Mouse (Mus musculus) layer of hippocampus, adult 8-10 months (tissue): ENCODE data around the gene Rsbn1l. TPM values are rescaled to one million over a fixed set of nuclear protein-coding genes. Genes with fewer than 3 reads are reported as not detected.
"Not testable (repeated sequence)": the region's sequence is repeated elsewhere in the genome, so short reads cannot be mapped to it uniquely, and the experiment has no call there.

Experiments
- DNase-seq, 2 experiments: peaks; one replicate each; pipeline ENCODE4 v3.0.0; 2022; ENCODE audit warnings: low spot score in 2 of 2
- total RNA-seq, 4 experiments: library from RNA; stranded (reverse); gene quantifications; 2 replicates each; pipeline ENCODE4 v1.2.4; 2022

Rsbn1l gene
- total RNA-seq, 4 experiments from 2014 or later = 19.5 to 22.1 (median 20.8) TPM

DNA sequence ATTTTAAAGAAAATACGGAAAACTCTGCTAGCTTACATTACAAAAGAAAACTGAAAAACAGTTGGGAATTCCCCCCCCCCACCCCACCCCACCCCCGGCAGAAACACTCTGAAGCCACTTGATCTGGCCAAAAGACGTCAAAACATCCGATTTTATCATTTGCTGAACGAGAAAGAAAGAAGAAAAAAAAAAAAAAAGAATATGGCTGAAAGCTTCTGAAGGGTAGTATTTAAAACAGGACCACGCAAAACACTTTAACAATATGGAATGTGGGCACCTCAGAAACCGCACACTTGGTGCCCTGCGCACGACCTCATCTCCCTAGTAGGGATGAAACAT, 5.7 kb downstream of the Rsbn1l start:
- DNase-seq = no peak

DNA sequence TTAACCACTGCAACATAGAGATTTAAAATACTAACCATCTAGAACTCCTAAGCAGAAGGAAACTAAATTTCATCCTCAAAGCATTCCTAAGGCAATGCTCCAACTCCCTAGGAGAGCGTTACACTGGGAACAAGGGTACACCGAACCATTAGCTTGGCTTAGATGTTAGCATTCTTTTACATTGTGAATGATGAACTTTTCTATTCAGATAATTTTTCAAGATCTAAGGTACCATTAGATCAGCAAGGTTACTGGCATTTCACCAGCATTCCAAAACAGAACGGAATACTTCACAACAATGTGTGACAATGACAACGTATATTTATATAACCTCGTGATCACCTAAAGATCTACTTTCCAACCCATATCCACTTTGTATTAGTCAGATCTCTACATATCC, 6.1 kb downstream of the Rsbn1l start:
- DNase-seq = no peak

DNA sequence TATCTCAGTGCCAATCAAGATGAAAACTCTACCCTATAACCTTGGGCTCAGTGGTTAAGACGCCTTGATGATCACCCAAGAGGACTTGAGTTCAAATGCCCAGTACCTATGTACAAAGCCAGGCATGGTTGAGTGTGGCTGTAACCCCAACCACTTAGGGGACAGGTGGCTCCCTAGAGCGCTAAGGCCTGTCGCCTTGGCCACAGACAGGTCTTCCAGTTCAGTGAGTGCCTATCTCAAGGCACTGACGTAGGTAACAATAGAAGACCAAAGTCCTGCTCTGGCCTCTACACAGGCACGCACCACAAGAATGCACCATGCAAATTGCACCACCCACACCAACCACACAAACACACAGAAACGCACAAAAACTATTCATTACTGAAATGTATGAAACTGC, 9.3 kb downstream of the Rsbn1l start:
- no peak for DNase-seq

DNA sequence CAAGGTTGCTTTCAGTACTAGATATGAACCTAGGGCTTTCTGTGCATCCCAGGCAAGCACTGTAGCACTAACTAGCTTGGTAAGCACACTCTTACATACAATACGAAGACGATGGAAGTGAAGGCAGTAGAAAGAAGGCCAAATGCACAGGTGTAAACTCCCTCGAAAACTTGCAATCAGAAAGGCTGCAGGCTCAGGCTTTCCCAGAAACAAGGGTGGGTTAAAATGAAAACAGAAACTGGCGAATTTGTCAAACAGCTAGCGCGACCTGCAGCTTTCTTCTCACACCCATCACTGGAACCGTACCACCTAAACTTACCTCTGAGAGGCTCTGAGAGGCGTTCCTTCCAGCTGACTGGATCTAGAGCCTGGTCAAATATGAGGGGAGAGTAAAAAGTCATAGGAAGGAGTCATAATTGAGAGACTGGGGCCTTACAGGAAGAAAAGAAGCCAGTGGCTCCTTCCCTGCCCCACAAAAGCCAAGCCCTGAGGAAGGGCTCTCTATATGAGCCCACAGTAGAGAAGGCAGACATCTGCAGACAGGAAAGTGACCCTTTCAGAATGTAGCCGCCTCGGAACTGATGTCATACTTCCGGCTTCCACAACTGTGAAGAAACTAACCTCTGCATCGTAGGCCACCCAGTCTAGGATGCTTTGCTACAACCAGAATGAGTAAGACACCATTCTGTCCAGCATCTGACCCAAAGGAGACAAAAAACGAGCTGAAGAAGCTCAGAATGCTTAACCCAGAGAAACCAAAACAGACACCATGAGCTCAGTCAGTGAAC, 11.0 kb downstream of the Rsbn1l start:
- DNase-seq = no peak

DNA sequence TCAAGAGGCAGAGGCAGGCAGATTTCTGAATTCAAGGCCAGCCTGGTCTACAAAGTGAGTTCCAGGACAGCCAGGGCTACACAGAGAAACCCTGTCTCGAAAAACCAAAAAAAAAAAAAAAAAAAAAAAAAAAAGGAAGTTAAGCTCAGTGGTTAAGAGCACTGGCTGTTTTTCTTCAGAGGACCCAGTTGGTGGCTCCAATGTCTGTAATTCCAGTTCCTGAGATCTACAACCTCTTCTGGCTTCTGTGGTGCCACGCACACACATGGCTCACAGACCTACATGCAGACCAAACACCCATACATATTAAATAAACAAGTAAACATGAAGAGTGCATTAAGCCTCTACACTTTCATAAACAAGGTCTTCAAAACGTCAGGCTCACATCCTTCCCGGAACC, 12.4 kb downstream of the Rsbn1l start:
- DNase-seq = not testable (repeated sequence)

DNA sequence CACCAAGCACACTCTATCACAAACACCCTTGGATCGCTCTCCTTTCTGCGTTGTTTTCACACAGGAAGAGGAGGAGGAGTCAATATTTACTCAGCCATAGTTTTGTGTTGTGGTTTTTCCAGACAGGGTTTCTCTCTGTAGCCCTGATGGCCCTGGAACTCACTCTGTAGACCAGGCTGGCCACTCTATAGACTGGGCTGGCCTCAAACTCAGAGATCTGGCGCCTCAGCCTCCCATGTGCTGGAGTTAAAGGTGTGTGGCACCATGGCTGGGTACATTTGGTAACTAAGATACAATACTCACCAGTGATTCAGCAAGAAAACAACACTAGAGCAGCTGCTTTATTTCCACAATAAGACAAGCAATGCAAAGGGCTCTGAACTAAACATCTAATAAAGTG, 13.7 kb downstream of the Rsbn1l start:
- DNase-seq = no peak

DNA sequence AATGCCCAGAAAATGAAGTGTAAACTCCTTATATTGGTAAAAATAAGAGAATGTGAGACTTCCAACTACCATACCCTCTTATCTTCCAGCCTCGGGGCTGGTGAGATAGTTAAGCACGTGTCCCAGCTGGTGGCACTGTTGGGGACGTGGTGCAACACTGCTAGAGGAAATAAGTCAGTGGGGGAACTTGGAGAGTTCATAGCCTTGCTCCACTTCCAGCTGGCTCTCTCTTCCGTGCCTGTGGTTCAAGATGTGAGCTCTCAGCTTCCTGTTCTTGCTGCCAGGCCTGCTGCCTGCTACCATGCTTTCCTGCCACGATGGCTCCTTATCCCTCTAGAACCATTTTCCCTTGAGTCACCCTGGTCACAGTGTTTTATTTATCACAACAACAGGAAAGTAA, 15.0 kb downstream of the Rsbn1l start:
- DNase-seq = no peak

DNA sequence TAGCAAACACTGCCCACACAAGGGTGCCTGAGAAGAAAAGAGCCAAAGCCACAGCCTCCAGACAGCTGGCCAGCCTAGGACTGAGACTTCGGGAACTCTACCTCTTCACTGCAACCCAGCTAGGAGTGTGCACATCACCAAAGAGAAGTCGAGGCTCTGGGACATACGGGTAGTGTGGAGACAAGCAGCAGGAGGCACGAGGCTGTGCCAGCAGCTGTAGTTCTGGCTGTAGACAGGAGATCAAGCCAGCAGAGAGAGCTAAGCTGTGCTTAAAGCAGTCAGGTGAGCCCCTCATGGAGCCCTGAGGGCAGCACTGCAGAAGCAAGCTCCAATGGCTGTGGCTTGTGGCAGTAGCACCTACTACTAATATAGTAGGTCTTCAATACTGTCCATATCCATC, 15.5 kb downstream of the Rsbn1l start:
- no peak for DNase-seq

DNA sequence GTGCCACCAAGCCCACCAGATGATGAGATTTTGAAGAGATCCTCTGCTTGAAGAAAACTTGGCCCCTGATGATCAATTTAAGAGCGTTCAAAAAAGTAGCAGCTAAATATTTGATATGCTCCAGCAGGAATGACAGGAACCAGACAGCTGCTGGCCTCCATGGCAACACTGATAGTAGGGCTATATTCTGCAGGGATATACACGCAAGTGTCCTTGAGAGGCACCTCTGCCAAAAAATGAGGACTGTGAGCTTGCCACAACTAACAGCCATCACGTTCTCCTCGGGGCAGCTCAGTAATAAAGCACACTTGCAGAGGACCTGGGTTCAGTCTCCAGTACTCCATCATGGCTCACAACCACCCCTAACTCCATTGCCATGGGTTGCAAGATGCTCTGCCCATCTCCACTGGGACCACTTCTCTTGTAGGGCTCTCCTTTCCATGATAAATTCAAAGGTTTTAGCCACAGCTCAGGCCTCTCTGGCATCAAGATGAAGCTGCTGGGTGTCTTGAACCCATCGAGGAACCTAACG, 16.1 kb downstream of the Rsbn1l start:
- DNase-seq = no peak

DNA sequence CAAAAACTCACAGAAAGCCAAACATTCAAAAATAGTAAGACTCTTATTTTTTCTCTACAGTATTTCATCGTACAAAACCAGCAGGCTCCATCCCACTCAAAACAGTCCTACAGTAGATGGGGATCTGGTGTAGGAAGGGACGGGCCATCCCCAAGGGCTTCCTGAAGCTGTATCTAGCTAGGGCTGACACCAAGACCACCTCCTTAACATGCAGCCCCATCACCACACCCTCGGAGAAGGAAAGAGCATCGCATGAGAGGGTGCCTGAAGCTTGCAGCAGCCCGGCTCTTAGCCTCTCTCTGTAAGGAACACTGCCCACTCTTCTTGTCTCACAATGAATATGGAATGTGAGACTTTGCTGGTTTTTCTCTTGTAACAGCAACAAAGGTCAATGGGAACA, 17.7 kb downstream of the Rsbn1l start:
- no peak for DNase-seq

DNA sequence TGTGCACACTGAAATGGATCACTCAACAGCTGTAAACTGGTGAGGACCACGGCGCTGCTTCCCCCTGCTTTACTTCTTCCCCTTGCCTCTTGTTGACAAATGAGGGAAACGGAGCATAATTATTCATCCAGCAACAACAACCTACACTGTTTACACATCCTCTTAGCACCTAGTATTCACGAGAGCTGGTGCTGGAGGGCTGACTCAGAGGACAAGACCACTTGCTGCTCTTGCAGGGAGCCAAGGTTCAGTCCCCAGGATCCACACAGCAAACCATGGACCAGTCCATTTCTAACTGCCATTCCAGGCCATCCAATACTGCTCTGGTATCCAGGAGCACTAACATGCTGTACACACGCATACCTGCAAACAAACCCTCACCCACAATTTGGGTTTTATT, 20.3 kb downstream of the Rsbn1l start:
- DNase-seq = no peak

DNA sequence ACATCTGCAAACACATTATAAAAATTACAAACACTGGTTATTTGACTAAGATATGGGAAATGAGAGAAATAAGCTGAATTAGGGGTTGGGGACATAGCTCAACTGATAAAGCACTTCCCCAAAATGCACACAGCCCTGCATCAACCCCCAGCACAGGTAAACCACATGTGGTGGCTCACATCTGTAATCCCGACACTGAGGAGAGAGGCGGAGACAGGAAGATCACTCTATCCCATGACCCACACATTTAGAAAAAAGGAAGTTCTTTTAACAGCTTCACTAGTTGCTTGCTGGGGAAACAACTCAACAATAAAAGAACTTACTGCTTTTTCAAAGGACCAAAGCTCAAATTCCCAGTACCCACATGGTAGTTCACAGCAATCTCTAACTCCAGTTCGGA, 23.6 kb downstream of the Rsbn1l start:
- DNase-seq = no peak

DNA sequence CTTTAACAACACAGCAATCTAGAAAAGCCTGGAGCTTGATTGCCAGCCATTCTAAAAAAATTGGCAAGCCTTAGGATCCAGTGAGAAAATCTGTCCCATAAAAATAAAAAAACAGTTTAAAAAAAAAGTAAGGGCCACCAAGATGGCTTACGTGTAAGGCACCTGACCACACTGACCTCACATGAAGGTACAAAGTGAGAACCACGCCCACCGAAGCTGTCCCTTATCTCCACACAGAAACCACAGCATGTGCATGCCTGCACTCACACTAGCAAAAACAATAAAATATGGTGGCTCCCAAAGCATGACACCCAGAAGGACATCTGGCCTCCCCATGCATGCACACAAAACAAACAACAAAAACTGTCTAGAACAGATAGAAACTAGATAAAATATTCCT, 24.9 kb downstream of the Rsbn1l start:
- no peak for DNase-seq

DNA sequence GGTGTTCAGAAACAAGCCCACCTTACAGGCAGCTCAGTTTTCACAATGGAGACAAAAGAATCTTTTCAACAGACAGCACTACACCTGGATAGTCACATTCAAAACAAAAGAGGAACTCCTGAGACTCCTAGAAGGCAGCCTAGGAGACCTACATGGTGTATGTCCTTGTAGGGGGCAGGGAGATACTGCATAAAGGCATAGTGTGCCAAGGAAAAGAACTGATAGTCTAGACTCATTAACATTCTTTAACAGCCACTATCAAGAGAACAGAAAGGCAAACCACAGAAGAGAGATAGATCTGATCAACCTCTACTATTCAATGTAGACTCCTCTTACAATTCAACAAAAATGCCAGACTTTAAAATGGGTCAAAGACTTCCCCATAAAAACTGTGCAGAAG, 25.8 kb downstream of the Rsbn1l start:
- no peak for DNase-seq

DNA sequence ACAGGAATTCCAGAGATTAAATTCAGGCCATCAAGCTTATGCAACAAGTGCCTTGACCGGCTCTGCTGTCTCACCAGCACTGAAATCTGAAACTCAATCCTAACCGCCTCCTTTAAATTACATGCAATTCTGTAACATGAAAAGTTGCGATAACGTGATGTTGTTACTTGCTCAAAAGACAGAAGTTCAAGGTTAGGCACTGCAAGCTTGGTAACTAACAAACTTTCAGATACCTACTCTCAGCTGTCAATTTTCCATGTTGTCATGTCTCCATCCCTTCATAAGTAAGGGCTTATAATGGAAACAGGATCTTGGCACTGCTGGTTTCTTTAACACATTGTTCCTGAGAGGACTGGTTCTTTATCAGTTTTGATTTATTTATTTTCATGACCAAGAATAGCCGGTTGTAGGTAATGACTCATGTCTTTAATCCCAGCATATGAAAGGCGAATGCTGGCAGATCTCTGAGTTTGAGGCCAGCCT, 26.5 kb downstream of the Rsbn1l start:
- no peak for DNase-seq

DNA sequence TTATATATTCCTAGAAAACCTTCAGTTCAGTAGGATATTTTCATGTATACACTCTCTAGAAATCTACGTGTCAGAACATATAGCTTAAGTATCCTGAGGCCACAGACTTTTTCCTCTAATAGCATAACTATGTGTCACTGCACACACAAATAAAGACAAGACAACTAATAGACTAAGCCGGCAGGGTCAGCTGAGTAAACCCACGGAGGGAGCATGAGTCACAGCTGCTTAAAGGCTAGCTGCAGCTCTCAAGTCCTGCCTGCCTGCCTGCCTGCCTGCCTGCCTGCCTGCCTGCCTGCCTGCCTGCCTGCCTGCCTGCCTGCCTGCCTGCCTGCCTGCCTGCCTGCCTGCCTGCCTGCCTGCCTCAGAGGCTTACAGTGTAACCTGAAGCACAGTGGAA, 30.7 kb downstream of the Rsbn1l start:
- no peak for DNase-seq

DNA sequence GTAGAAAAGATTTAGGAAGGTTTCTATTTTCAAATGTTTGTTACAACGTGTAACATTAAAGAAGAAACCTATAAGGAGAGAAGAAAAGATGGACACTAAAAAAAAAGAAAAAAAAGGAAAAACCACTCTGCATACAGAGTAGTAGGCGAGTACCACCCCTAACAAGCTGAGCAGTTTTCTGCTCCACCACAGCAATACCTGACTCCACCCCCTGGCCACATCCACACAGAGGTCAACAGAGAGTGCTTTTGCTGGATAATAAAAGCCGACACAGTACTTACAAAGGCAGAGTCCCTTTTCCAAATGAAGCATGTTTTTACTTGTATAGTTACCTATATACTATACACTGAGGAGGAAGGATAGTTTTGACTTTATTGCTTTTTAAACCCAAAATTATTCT, 31.6 kb downstream of the Rsbn1l start:
- no peak for DNase-seq

DNA sequence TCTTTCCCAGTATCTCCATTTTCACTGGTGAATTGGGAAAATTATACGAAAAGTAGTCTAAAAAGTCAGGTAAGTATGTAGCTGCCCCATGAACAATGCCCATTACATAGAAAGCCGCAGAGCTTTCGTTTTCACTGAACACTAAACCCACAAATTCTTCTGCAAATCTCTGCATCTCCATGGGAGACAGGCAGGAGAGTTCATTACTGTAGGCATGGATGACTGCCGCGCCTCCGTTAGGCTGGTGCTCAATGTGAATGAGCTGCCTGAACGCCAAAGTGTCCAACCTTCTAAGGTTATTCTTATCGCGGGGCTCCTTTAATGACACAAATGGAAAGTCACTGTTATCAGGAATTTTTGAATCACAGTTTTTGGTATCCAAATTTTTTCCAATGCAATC, 36.6 kb downstream of the Rsbn1l start:
- DNase-seq = no peak

DNA sequence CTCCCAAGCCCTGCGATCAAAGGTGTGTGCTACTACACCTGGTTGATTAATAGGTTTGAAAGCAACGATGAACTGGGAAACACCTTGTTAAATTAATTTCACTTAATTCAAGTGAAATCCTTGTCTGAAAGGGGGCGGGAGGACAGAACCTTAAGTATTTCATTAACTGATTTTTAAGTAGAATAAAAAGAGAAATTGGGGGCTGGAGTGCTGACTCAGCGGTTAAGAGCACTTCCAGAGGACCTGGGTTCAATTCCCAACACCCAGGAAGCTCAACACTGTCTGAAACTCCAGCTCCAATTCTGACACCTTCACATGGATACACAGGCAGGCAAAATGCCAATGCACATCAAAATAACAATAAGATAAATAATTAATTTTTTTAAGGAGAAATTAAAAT, 37.2 kb downstream of the Rsbn1l start:
- DNase-seq = no peak

DNA sequence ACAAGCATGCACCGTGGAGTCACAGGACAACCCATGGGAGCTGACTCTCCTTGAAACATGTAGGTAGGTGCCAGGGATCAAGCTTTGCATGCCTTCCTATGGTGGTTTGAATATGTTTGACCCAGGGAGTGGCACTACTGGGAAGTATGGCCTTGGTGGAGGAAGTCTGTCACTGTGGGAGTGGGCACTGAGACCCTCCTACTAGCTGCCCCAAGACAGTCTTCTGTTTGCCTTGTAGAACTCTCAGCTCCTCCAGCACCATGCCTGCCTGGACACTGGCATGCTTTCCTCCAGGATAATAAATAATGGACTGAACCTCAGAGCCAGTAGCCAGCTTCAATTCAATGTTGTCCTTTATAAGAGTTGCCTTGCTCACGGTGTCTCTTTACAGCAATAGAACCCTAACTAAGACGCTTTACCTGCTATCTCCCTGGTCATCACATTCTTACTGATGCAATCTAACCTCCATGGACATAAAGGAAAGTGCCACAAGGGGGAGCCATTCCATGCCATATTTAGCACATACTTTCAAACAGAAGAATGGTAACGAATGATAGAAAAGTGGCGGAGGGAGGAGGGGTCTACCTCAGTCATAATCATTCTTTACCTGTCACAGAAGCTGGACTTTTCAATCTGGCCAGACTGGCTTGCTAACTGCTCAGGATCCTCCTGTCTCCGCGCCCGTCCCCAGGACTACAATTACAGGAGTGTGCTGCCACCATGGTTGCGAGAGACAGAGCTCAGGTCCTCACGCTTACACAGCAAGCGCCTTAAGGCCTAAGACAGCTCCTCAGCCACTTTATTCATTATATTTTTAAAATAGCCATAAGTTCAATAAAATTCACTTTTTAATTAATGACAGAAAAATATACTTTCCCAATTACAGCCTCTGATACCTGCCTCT, 42.6 kb downstream of the Rsbn1l start:
- DNase-seq = peak; percentile 35 to 77

DNA sequence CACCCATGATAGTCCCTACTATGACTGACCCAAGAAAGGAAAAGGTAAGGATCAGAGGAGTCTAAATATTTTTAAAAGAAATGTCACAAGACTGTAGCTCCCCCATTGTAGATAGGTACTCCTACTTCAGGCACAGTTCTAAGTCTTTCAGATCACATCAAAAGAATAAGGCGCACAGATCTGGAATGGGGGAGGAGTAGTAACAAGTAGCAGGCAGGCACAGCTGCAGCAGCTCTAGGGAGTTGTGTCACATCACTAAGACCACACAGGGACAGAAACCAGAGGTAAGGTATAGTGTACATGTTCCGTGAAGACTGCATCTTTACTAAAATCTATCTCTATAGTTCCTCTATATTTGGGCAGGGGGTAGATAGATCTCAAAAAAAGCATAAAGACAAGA, 44.5 kb downstream of the Rsbn1l start:
- no peak for DNase-seq

DNA sequence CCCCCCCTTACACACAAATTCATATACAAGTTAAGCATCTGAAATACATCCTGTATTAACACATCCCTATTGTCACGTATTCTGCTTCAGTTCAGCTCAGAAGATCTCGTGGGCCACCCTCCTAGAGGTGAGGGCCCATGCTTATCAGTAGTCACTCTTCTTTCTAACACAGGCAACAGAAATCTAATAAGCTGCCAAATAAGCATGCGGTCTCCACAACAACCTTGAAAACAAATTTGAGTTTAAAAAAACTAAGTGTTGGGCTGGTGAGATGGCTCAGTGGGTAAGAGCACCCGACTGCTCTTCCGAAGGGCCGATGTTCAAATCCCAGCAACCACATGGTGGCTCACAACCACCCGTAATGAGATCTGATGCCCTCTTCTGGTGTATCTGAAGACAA, 50.0 kb downstream of the Rsbn1l start:
- no peak for DNase-seq

DNA sequence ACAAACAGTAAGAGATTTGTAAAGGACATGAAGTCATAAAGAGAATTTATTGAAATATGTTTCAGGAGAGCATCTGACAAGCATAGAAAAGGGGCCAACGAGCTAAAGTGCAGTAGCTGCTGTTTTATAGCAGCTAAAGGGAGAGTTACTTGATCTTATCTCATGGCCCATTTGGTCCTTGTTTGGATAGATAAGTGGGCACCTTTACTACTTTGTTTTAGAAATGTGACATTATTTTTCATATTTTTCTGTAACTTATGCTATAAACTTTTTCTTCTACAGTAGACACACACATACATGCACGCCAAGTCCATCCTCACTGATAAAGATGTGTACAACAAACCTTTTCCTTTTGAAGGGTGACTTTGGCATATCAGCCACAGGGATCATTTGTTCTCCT, 50.8 kb downstream of the Rsbn1l start:
- DNase-seq = no peak
